Mouse (Mus musculus) neural tube, embryonic 12.5 days (tissue): ENCODE measurements at regions not wholly inside any gene's neighbourhood (a gene's known extent, or its start where the extent isn't known, plus 50 kb on each side); places are given as distances from the start of the nearest gene placed in this dataset.
"Not testable (repeated sequence)": the region's sequence is repeated elsewhere in the genome, so short reads cannot be mapped to it uniquely, and the experiment has no call there.

Source experiments
- ATAC-seq: fragments of 200-750 bp; cut with Nextera tagmentation; 2 replicates; pipeline ENCODE4 v1.8.0; 2017; ENCODE audit warnings: low read depth, mild to moderate bottlenecking, moderate TSS enrichment, moderate library complexity; ENCODE audit not compliant: low FRiP score
- H3K27ac ChIP-seq: fragments of 300-500 bp; sonication (generic); 2 replicates; pipeline ENCODE4 v1.5.1; 2016
- H3K27me3 ChIP-seq: fragments of 300-500 bp; sonication (generic); replicated peaks from 2 replicates; pipeline ENCODE4 v1.6.1; 2016; ENCODE audit warnings: mild to moderate bottlenecking
- H3K36me3 ChIP-seq: fragments of 300-500 bp; sonication (generic); 2 replicates; pipeline ENCODE4 v1.6.1; 2016; ENCODE audit warnings: mild to moderate bottlenecking
- H3K4me1 ChIP-seq: fragments of 300-500 bp; sonication (generic); 2 replicates; pipeline ENCODE4 v1.6.1; 2016
- H3K4me2 ChIP-seq: fragments of 300-500 bp; sonication (generic); replicated peaks from 2 replicates; pipeline ENCODE4 v1.6.1; 2016; ENCODE audit warnings: mild to moderate bottlenecking
- H3K4me3 ChIP-seq: fragments of 300-500 bp; sonication (generic); 2 replicates; pipeline ENCODE4 v1.5.1; 2016
- H3K9ac ChIP-seq: fragments of 300-500 bp; sonication (generic); 2 replicates; pipeline ENCODE4 v1.6.1; 2016; ENCODE audit warnings: mild to moderate bottlenecking
- H3K9me3 ChIP-seq: fragments of 300-500 bp; sonication (generic); 2 replicates; pipeline ENCODE4 v1.6.1; 2016; ENCODE audit warnings: mild to moderate bottlenecking
- WGBS: fragments of 180-500 bp; shearing (Covaris S2); methylation state at CpG from one replicate; pipeline ENCODE4 v1.1.7; 2016; 5-methylcytosine and 5-hydroxymethylcytosine counted together

- no peaks in the 10 kb centered on the region for H3K4me1 ChIP-seq
- no peak for ATAC-seq
- H3K27me3 ChIP-seq = no peaks in the 10 kb centered on the region
- H3K36me3 ChIP-seq = no peaks in the 10 kb centered on the region
- no peak overlapping the region for H3K27ac ChIP-seq
- H3K9me3 ChIP-seq = peaks cover 6% of the 10 kb centered on the region; the same call in 1 of the 2 replicates
- no peak overlapping the region for H3K4me3 ChIP-seq
- WGBS = 96% methylated on average over 4 of the region's 4 CpGs
- no peak overlapping the region for H3K9ac ChIP-seq
- H3K4me2 ChIP-seq = no peak overlapping the region
Measured at GRCm38 (mm10) chr13:75295818-75296217, 206.2 kb downstream of the Pcsk1 start.

- Histone ChIP-seq H3K4me1 (no peaks in the 10 kb centered on the region), H3K27me3 (no peaks in the 10 kb centered on the region), H3K9me3 (no peaks in the 10 kb centered on the region), H3K9ac (no peak overlapping the region), H3K4me2 (no peak overlapping the region), H3K36me3 (no peaks in the 10 kb centered on the region), H3K27ac (no peak overlapping the region), H3K4me3 (no peak overlapping the region)
- ATAC-seq = no peak
Measured at GRCm38 (mm10) chr13:75319780-75320179, 230.2 kb downstream of the Pcsk1 start.

GRCm38 (mm10) chr13:75320239-75320638 lies 230.6 kb downstream of the Pcsk1 start:
- Histone ChIP-seq H3K4me2 (no peak overlapping the region), H3K9ac (no peak overlapping the region), H3K4me1 (no peaks in the 10 kb centered on the region), H3K27me3 (no peaks in the 10 kb centered on the region), H3K36me3 (no peaks in the 10 kb centered on the region), H3K9me3 (no peaks in the 10 kb centered on the region), H3K27ac (no peak overlapping the region), H3K4me3 (no peak overlapping the region)
- WGBS = 78% methylated on average over 1 of the region's 1 CpGs
- ATAC-seq = no peak

GRCm38 (mm10) chr13:75337054-75337453 lies 247.4 kb downstream of the Pcsk1 start:
- Histone ChIP-seq H3K4me2 (no peak overlapping the region), H3K9ac (no peak overlapping the region), H3K4me3 (no peak overlapping the region), H3K36me3 (no peaks in the 10 kb centered on the region), H3K9me3 (no peaks in the 10 kb centered on the region), H3K27me3 (no peaks in the 10 kb centered on the region), H3K4me1 (no peaks in the 10 kb centered on the region), H3K27ac (no peak overlapping the region)
- no peak for ATAC-seq
- 89% methylated on average over 5 of the region's 5 CpGs for WGBS

- no peak overlapping the region for H3K4me3 ChIP-seq
- no peaks in the 10 kb centered on the region for H3K9me3 ChIP-seq
- H3K36me3 ChIP-seq = no peaks in the 10 kb centered on the region
- H3K27ac ChIP-seq = no peak overlapping the region
- no peaks in the 10 kb centered on the region for H3K4me1 ChIP-seq
- no peak overlapping the region for H3K9ac ChIP-seq
- H3K27me3 ChIP-seq = no peaks in the 10 kb centered on the region
- ATAC-seq = no peak
- H3K4me2 ChIP-seq = no peak overlapping the region
- WGBS = 92% methylated on average over 7 of the region's 7 CpGs
Measured at GRCm38 (mm10) chr13:75343422-75343821, 253.8 kb downstream of the Pcsk1 start.

GRCm38 (mm10) chr13:75366723-75367426 lies 277.2 kb downstream of the Pcsk1 start:
- Histone ChIP-seq H3K4me3 (no peak overlapping the region), H3K9ac (no peak overlapping the region), H3K27ac (no peak overlapping the region), H3K9me3 (no peaks in the 10 kb centered on the region), H3K4me2 (no peak overlapping the region), H3K4me1 (no peaks in the 10 kb centered on the region), H3K27me3 (no peaks in the 10 kb centered on the region), H3K36me3 (no peaks in the 10 kb centered on the region)
- 81% methylated on average over 3 of the region's 3 CpGs for WGBS
- no peak for ATAC-seq

GRCm38 (mm10) chr13:75368249-75368800 lies 278.7 kb downstream of the Pcsk1 start:
- no peak overlapping the region for H3K4me3 ChIP-seq
- no peak overlapping the region for H3K4me2 ChIP-seq
- no peak overlapping the region for H3K9ac ChIP-seq
- WGBS = 70% methylated on average over 7 of the region's 7 CpGs
- H3K9me3 ChIP-seq = no peaks in the 10 kb centered on the region
- H3K27me3 ChIP-seq = no peaks in the 10 kb centered on the region
- no peaks in the 10 kb centered on the region for H3K36me3 ChIP-seq
- ATAC-seq = no peak
- no peaks in the 10 kb centered on the region for H3K4me1 ChIP-seq
- H3K27ac ChIP-seq = no peak overlapping the region

- H3K9me3 ChIP-seq, H3K4me2 ChIP-seq, H3K36me3 ChIP-seq, H3K27ac ChIP-seq, H3K4me1 ChIP-seq, H3K4me3 ChIP-seq, ATAC-seq, H3K27me3 ChIP-seq, H3K9ac ChIP-seq: not testable (repeated sequence)
- 93% methylated on average over 3 of the region's 3 CpGs for WGBS
Measured at GRCm38 (mm10) chr13:75377100-75377499, 287.5 kb downstream of the Pcsk1 start.

GRCm38 (mm10) chr13:75377717-75378116 lies 288.1 kb downstream of the Pcsk1 start:
- Histone ChIP-seq H3K27ac (no peak overlapping the region), H3K4me1 (no peaks in the 10 kb centered on the region), H3K9ac (no peak overlapping the region), H3K27me3 (no peaks in the 10 kb centered on the region), H3K4me2 (no peak overlapping the region), H3K36me3 (no peaks in the 10 kb centered on the region), H3K9me3 (no peaks in the 10 kb centered on the region), H3K4me3 (no peak overlapping the region)
- 84% methylated on average over 1 of the region's 1 CpGs for WGBS
- no peak for ATAC-seq

- Histone ChIP-seq H3K4me2 (no peak overlapping the region), H3K36me3 (no peaks in the 10 kb centered on the region)
- WGBS = 77% methylated on average over 4 of the region's 4 CpGs
Measured at GRCm38 (mm10) chr13:75384631-75385340, 295.2 kb downstream of the Pcsk1 start.

GRCm38 (mm10) chr13:75389211-75389610 lies 299.6 kb downstream of the Pcsk1 start:
- no peak for ATAC-seq
- no peak overlapping the region for H3K27ac ChIP-seq
- no peaks in the 10 kb centered on the region for H3K27me3 ChIP-seq
- H3K4me3 ChIP-seq = no peak overlapping the region
- no peaks in the 10 kb centered on the region for H3K9me3 ChIP-seq
- H3K4me1 ChIP-seq = no peaks in the 10 kb centered on the region
- whole genome bisulfite sequencing = 90% methylated on average over 1 of the region's 1 CpGs
- no peak overlapping the region for H3K9ac ChIP-seq
- H3K36me3 ChIP-seq = no peaks in the 10 kb centered on the region
- H3K4me2 ChIP-seq = no peak overlapping the region

More at GRCm38 (mm10) chr13:75384631-75385340, 295.2 kb downstream of the Pcsk1 start:
- H3K4me1 ChIP-seq = no peaks in the 10 kb centered on the region
- ATAC-seq = no peak
- H3K9ac ChIP-seq = no peak overlapping the region
- H3K4me3 ChIP-seq = no peak overlapping the region
- no peaks in the 10 kb centered on the region for H3K9me3 ChIP-seq
- no peaks in the 10 kb centered on the region for H3K27me3 ChIP-seq
- no peak overlapping the region for H3K27ac ChIP-seq

- Histone ChIP-seq H3K9me3 (no peaks in the 10 kb centered on the region), H3K4me3 (no peak overlapping the region), H3K4me1 (no peaks in the 10 kb centered on the region), H3K27me3 (no peaks in the 10 kb centered on the region), H3K4me2 (no peak overlapping the region), H3K9ac (no peak overlapping the region), H3K27ac (no peak overlapping the region), H3K36me3 (no peaks in the 10 kb centered on the region)
- no peak for ATAC-seq
- 93% methylated on average over 1 of the region's 1 CpGs for WGBS
Measured at GRCm38 (mm10) chr13:75390177-75390576, 300.6 kb downstream of the Pcsk1 start.
